Mouse (Mus musculus) heart, adult 2 months (tissue): Measurements from ENCODE around the gene Ap1m1. TPM values are rescaled to one million over a fixed set of nuclear protein-coding genes. Genes with fewer than 3 reads are reported as not detected.

Experiments used
- DNase-seq, 2 experiments: peaks; one replicate each; pipeline ENCODE4 v3.0.0; 2021
- H3K27ac ChIP-seq: fragments of 200-600 bp; 2 replicates; pipeline ENCODE4 v1.8.1; 2022
- H3K27me3 ChIP-seq: fragments of 200-500 bp; 2 replicates; pipeline ENCODE4 v1.6.1; 2012; ENCODE audit warnings: mild to moderate bottlenecking, low read length, inconsistent platforms, mixed read lengths; ENCODE audit not compliant: control insufficient read depth, insufficient read depth
- H3K36me3 ChIP-seq: fragments of 200-500 bp; 2 replicates; pipeline ENCODE4 v1.6.1; 2012; ENCODE audit warnings: low read length, inconsistent platforms; ENCODE audit not compliant: control insufficient read depth, insufficient read depth
- H3K4me1 ChIP-seq: fragments of 200-500 bp; 2 replicates; pipeline ENCODE4 v1.6.1; 2011; ENCODE audit warnings: low read length; ENCODE audit not compliant: control insufficient read depth, insufficient read depth
- H3K4me3 ChIP-seq: fragments of 200-600 bp; 2 replicates; pipeline ENCODE4 v1.8.1; 2022
- H3K79me2 ChIP-seq: fragments of 200-500 bp; replicated peaks from 2 replicates; pipeline ENCODE4 v1.6.1; 2012; ENCODE audit warnings: mild to moderate bottlenecking, inconsistent platforms, low read length, moderate library complexity, mixed read lengths; ENCODE audit not compliant: control insufficient read depth, insufficient read depth
- H3K9ac ChIP-seq: fragments of 200-500 bp; 2 replicates; pipeline ENCODE4 v1.6.1; 2012; ENCODE audit warnings: low read depth, mild to moderate bottlenecking, control low read depth, inconsistent platforms, low read length, mixed read lengths
- CTCF ChIP-seq: fragments of 200-600 bp; IDR thresholded peaks from 2 replicates; pipeline ENCODE4 v1.8.1; 2022; ENCODE audit warnings: antibody characterized with exemption, mild to moderate bottlenecking, moderate library complexity
- EP300 ChIP-seq: fragments of 200-500 bp; IDR thresholded peaks from 2 replicates; pipeline ENCODE4 v1.6.1; 2011; ENCODE audit warnings: low read depth, low read length, control low read depth; ENCODE audit not compliant: insufficient read depth
- POLR2A ChIP-seq: fragments of 200-500 bp; IDR thresholded peaks from 2 replicates; pipeline ENCODE4 v1.6.1; 2011; ENCODE audit warnings: mild to moderate bottlenecking, low read depth, low read length, control low read depth; ENCODE audit not compliant: insufficient read depth
- WGBS: fragments of 180-500 bp; shearing (Covaris S2); methylation state at CpG from one replicate; pipeline ENCODE4 v1.1.7; 2018; 5-methylcytosine and 5-hydroxymethylcytosine counted together
- intact Hi-C: fragments of 180-260 bp; cut with DNase I; formaldehyde crosslinking; loops from one replicate; pipeline ENCODE4 v1.15.1; 2025
- polyA plus RNA-seq: library from polyadenylated mRNA; depleted of rRNA; stranded (reverse); fragments of >200 nt; gene quantifications from 2 replicates; pipeline ENCODE4 v1.2.3, GENCODE M21; 2012
- total RNA-seq, 2 experiments: library from RNA; stranded (reverse); gene quantifications; 2 replicates each; pipeline ENCODE4 v1.2.3; 2021

Ap1m1 gene
- total and polyA plus RNA-seq, 3 experiments: 44.6 to 74.3 (median 48.8) TPM

GRCm38 (mm10) chr8:72271691-72272090 is 31.9 kb downstream of the Ap1m1 start:
- intact Hi-C loops: no loop called here
- Histone ChIP-seq H3K36me3 (peaks cover 3% of the 10 kb centered on the region; the same call in 1 of the 2 replicates), H3K9ac (0 out of 2 replicates have a peak overlapping the region, but pooled peaks have one; percentile 0), H3K4me3 (no peak overlapping the region), H3K79me2 (no peaks in the 10 kb centered on the region), H3K4me1 (peaks cover 16% of the 10 kb centered on the region), H3K27ac (peak overlapping the region; percentile 55), H3K27me3 (no peaks in the 10 kb centered on the region)
- WGBS: 58% methylated on average over 3 of the region's 3 CpGs
- DNase-seq: no peak
- TF ChIP-seq CTCF: no peak
- no peak for TF ChIP-seq POLR2A

GRCm38 (mm10) chr8:72272361-72272760 is 32.5 kb downstream of the Ap1m1 start:
- whole genome bisulfite sequencing: 38% methylated on average over 3 of the region's 3 CpGs
- no peaks in the 10 kb centered on the region for H3K27me3 ChIP-seq
- no peak overlapping the region for H3K4me3 ChIP-seq
- H3K79me2 ChIP-seq: no peaks in the 10 kb centered on the region
- peak overlapping the region; percentile 55 for H3K27ac ChIP-seq
- H3K9ac ChIP-seq: no peak overlapping the region
- DNase-seq: peak; percentile 79 to 82
- H3K36me3 ChIP-seq: peaks cover 3% of the 10 kb centered on the region; the same call in 1 of the 2 replicates
- intact Hi-C loops: no loop called here
- TF ChIP-seq CTCF (peak; percentile 80), POLR2A (no peak), EP300 (peak; percentile 38; the same call in 1 of the 2 replicates)
- H3K4me1 ChIP-seq: peaks cover 13% of the 10 kb centered on the region

GRCm38 (mm10) chr8:72273111-72273770 is 33.4 kb downstream of the Ap1m1 start:
- Histone ChIP-seq H3K4me1 (peaks cover 11% of the 10 kb centered on the region), H3K27me3 (no peaks in the 10 kb centered on the region), H3K4me3 (no peak overlapping the region), H3K9ac (no peak overlapping the region), H3K36me3 (peaks cover 3% of the 10 kb centered on the region; the same call in 1 of the 2 replicates), H3K79me2 (no peaks in the 10 kb centered on the region), H3K27ac (no peak overlapping the region; the same call in 1 of the 2 replicates)
- no peak for DNase-seq
- WGBS: 91% methylated on average over 1 of the region's 1 CpGs
- intact Hi-C loops: no loop called here
- TF ChIP-seq CTCF: no peak
- no peak for TF ChIP-seq POLR2A
- TF ChIP-seq EP300: no peak

GRCm38 (mm10) chr8:72273807-72274206 is 34.0 kb downstream of the Ap1m1 start:
- Histone ChIP-seq H3K79me2 (no peaks in the 10 kb centered on the region), H3K27me3 (no peaks in the 10 kb centered on the region), H3K36me3 (peaks cover 3% of the 10 kb centered on the region; the same call in 1 of the 2 replicates), H3K9ac (no peak overlapping the region), H3K27ac (no peak overlapping the region), H3K4me3 (no peak overlapping the region), H3K4me1 (peaks cover 9% of the 10 kb centered on the region)
- intact Hi-C loops: no loop called here
- TF ChIP-seq EP300: no peak
- DNase-seq: no peak
- WGBS: 69% methylated on average over 5 of the region's 5 CpGs

GRCm38 (mm10) chr8:72277244-72277643 is 37.4 kb downstream of the Ap1m1 start:
- TF ChIP-seq CTCF (no peak), POLR2A (no peak), EP300 (no peak)
- WGBS: 69% methylated on average over 3 of the region's 3 CpGs
- no peak for DNase-seq
- Histone ChIP-seq H3K36me3 (no peaks in the 10 kb centered on the region), H3K27me3 (no peaks in the 10 kb centered on the region), H3K9ac (no peak overlapping the region), H3K27ac (no peak overlapping the region), H3K79me2 (no peaks in the 10 kb centered on the region), H3K4me3 (no peak overlapping the region), H3K4me1 (peaks cover 4% of the 10 kb centered on the region)
- intact Hi-C loops: no loop called here

GRCm38 (mm10) chr8:72279151-72279550 is 39.3 kb downstream of the Ap1m1 start:
- WGBS: 67% methylated on average over 7 of the region's 7 CpGs
- no peak for DNase-seq
- no peaks in the 10 kb centered on the region for H3K79me2 ChIP-seq
- no peak for TF ChIP-seq POLR2A
- no peak for TF ChIP-seq CTCF
- no peak for TF ChIP-seq EP300
- no peak overlapping the region for H3K9ac ChIP-seq
- no peaks in the 10 kb centered on the region for H3K36me3 ChIP-seq
- H3K4me3 ChIP-seq: no peak overlapping the region
- no peak overlapping the region for H3K27ac ChIP-seq
- H3K27me3 ChIP-seq: no peaks in the 10 kb centered on the region
- intact Hi-C loops: no loop called here
- peaks cover 4% of the 10 kb centered on the region for H3K4me1 ChIP-seq
